Mouse (Mus musculus): ENCODE results near the gene Gas2.

Gas2 gene

GRCm38 (mm10) chr7:51880121-51880520 is 18.3 kb downstream of the Gas2 start:
- no peak for DNase-seq (ENCODE audit: low read depth, low spot score)

- DNase-seq (ENCODE audit: low read depth, low spot score), result no peak
These were observed 23.5 kb downstream of the Gas2 start for GRCm38 (mm10) chr7:51885345-51885744.

GRCm38 (mm10) chr7:51887678-51888567 is 26.1 kb downstream of the Gas2 start:
- no peak for DNase-seq (ENCODE audit: low read depth, low spot score)

- DNase-seq (ENCODE audit: low read depth, low spot score), result no peak
These were observed 27.8 kb downstream of the Gas2 start for GRCm38 (mm10) chr7:51889601-51890000.

- DNase-seq (ENCODE audit: low read depth, low spot score), result no peak
These were observed 30.6 kb downstream of the Gas2 start for GRCm38 (mm10) chr7:51892224-51892965.

GRCm38 (mm10) chr7:51893008-51893407 is 31.2 kb downstream of the Gas2 start:
- no peak for DNase-seq (ENCODE audit: low read depth, low spot score)

- DNase-seq (ENCODE audit: low read depth, low spot score), result no peak
These were observed 32.5 kb downstream of the Gas2 start for GRCm38 (mm10) chr7:51894133-51894801.

- DNase-seq (ENCODE audit: low read depth, low spot score), result no peak
These were observed 33.1 kb downstream of the Gas2 start for GRCm38 (mm10) chr7:51894939-51895338.

- DNase-seq (ENCODE audit: low read depth, low spot score), result no peak
These were observed 37.3 kb downstream of the Gas2 start for GRCm38 (mm10) chr7:51899066-51899465.

GRCm38 (mm10) chr7:51913292-51914050 is 51.7 kb downstream of the Gas2 start:
- no peak for DNase-seq (ENCODE audit: low read depth, low spot score)

- no peak for DNase-seq (ENCODE audit: low read depth, low spot score)
These were observed 52.3 kb downstream of the Gas2 start for GRCm38 (mm10) chr7:51914132-51914531.

GRCm38 (mm10) chr7:51928761-51929519 is 67.1 kb downstream of the Gas2 start:
- peak; percentile 7 for DNase-seq (ENCODE audit: low read depth, low spot score)

GRCm38 (mm10) chr7:51931217-51931616 is 69.4 kb downstream of the Gas2 start:
- DNase-seq (ENCODE audit: low read depth, low spot score), result no peak

GRCm38 (mm10) chr7:51937337-51937736 is 75.5 kb downstream of the Gas2 start:
- DNase-seq (ENCODE audit: low read depth, low spot score), result no peak

GRCm38 (mm10) chr7:51940461-51940860 is 78.6 kb downstream of the Gas2 start:
- DNase-seq (ENCODE audit: low read depth, low spot score), result no peak

- peak; percentile 51 for DNase-seq (ENCODE audit: low read depth, low spot score)
These were observed 93.7 kb downstream of the Gas2 start for GRCm38 (mm10) chr7:51955424-51956041.

GRCm38 (mm10) chr7:51957766-51958165 is 96.0 kb downstream of the Gas2 start:
- DNase-seq (ENCODE audit: low read depth, low spot score), result peak; percentile 86

GRCm38 (mm10) chr7:51960698-51961374 is 99.0 kb downstream of the Gas2 start:
- DNase-seq (ENCODE audit: low read depth, low spot score), result peak; percentile 53

- DNase-seq (ENCODE audit: low read depth, low spot score), result no peak
These were observed 100.6 kb downstream of the Gas2 start for GRCm38 (mm10) chr7:51962219-51962952.

Measured in R1 (cell line).